Mouse (Mus musculus): ENCODE measurements at regions not wholly inside any gene's neighbourhood (a gene's known extent, or its start where the extent isn't known, plus 50 kb on each side); places are given as distances from the start of the nearest gene placed in this dataset.

DNA sequence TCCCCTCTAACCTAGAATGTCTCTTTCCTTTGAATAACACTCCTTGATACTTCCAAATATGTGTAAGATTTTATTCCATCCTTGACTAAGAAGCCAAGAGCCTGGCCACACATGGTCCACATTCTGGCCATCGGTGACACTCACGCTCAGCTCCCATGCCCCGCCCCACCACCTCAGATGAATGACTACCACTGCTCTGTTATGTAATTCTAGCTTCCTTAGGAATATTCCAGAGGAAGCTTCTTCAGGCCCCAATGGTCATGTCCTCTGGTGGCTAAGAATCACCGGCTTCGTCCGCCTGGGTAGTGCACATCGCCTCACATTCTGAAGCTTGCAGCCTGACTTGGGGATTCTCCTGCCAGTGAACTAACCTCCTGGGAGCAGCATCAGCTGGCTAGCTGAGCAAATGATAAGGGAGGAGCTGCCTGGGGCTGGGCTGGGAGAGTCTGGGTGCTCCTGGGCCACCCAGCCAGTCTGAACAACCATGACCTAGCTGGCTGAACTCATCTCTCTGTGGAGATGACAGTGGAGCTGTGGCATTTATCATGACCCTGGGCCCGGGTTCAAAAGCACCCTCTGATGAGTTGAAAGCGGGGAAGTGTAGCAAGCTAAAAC, 413.1 kb downstream of the Cbln4 start:
- H3K4me3 ChIP-seq (replicated peaks) = no peak overlapping the region
- WGBS (ENCODE audit: insufficient replicate concordance) = 75% methylated on average over 9 of the region's 9 CpGs
- H3K27me3 ChIP-seq = no peaks in the 10 kb centered on the region
- no peak for ATAC-seq (ENCODE audit: insufficient read depth)
- H3K4me2 ChIP-seq = no peak overlapping the region
- no peak overlapping the region for H3K9ac ChIP-seq
- no peaks in the 10 kb centered on the region for H3K36me3 ChIP-seq (replicated peaks)
- H3K9me3 ChIP-seq (replicated peaks) = no peaks in the 10 kb centered on the region
- no peak overlapping the region for H3K27ac ChIP-seq (replicated peaks)
- H3K4me1 ChIP-seq (replicated peaks) = no peaks in the 10 kb centered on the region

GRCm38 (mm10) chr2:171628182-171628850, 414.9 kb downstream of the Cbln4 start:
- H3K4me3 ChIP-seq (replicated peaks) = no peak overlapping the region
- no peaks in the 10 kb centered on the region for H3K27me3 ChIP-seq
- no peaks in the 10 kb centered on the region for H3K9me3 ChIP-seq (replicated peaks)
- no peaks in the 10 kb centered on the region for H3K4me1 ChIP-seq (replicated peaks)
- H3K9ac ChIP-seq = no peak overlapping the region
- no peak overlapping the region for H3K4me2 ChIP-seq
- H3K36me3 ChIP-seq (replicated peaks) = no peaks in the 10 kb centered on the region
- WGBS (ENCODE audit: insufficient replicate concordance) = 72% methylated on average over 10 of the region's 10 CpGs
- no peak for ATAC-seq (ENCODE audit: insufficient read depth)
- no peak overlapping the region for H3K27ac ChIP-seq (replicated peaks)

DNA sequence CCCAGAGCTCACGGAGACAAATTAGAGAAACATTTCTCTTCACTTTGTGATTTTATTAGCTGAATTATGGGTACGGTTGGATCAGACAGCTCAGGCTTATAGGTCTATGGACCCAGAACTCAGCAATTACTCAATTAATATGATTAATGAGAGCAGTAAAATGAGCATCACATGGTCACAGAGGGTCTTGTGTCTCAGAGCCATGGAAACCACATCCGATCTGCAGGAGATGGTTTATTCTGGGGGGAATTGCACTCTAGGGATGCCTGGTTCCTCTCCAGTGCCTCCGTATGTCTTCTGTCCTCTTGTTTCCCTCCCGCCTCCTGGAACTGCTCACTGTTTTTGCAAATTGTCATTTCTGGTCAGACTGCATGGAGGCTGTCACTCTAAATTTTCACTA, 422.6 kb downstream of the Cbln4 start:
- no peaks in the 10 kb centered on the region for H3K36me3 ChIP-seq (replicated peaks)
- WGBS (ENCODE audit: insufficient replicate concordance) = 67% methylated on average over 5 of the region's 5 CpGs

DNA sequence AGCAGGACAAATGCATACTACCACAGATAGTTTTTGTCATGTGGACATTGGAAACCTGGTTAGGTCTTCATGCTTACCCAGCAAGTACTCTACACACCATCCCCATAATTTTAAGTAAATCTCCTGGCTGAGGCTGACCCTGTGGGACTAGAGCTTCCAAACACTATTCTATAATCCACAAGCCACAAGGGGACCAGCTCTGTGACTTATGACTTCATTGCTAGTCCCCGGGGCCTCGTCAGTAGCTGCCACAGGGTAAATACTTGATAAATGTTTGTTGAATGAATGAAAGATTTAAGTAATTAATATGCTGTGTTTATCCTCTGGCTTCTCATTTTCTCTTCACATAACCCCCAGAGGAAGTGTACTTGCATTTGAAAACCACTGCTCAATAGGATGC, 423.0 kb downstream of the Cbln4 start:
- no peak overlapping the region for H3K4me2 ChIP-seq
- no peak for ATAC-seq (ENCODE audit: insufficient read depth)
- no peak overlapping the region for H3K27ac ChIP-seq (replicated peaks)
- no peaks in the 10 kb centered on the region for H3K36me3 ChIP-seq (replicated peaks)
- no peak overlapping the region for H3K4me3 ChIP-seq (replicated peaks)
- no peaks in the 10 kb centered on the region for H3K9me3 ChIP-seq (replicated peaks)
- H3K9ac ChIP-seq = no peak overlapping the region
- no peaks in the 10 kb centered on the region for H3K27me3 ChIP-seq
- WGBS (ENCODE audit: insufficient replicate concordance) = 63% methylated on average over 2 of the region's 2 CpGs
- no peaks in the 10 kb centered on the region for H3K4me1 ChIP-seq (replicated peaks)

More for the DNA sequence above, 422.6 kb downstream of the Cbln4 start:
- no peak for ATAC-seq (ENCODE audit: insufficient read depth)
- Histone ChIP-seq H3K4me2 (no peak overlapping the region), H3K4me1 (replicated peaks) (no peaks in the 10 kb centered on the region), H3K9ac (no peak overlapping the region), H3K9me3 (replicated peaks) (no peaks in the 10 kb centered on the region), H3K27me3 (no peaks in the 10 kb centered on the region), H3K27ac (replicated peaks) (no peak overlapping the region), H3K4me3 (replicated peaks) (no peak overlapping the region)

- H3K9ac ChIP-seq = no peak overlapping the region
- ATAC-seq (ENCODE audit: insufficient read depth) = no peak
- H3K4me3 ChIP-seq (replicated peaks) = no peak overlapping the region
Observed at GRCm38 (mm10) chr2:171618771-171619170, 424.5 kb downstream of the Cbln4 start.

GRCm38 (mm10) chr2:171618333-171618732, 424.9 kb downstream of the Cbln4 start:
- Histone ChIP-seq H3K36me3 (replicated peaks) (no peaks in the 10 kb centered on the region), H3K27ac (replicated peaks) (no peak overlapping the region), H3K4me1 (replicated peaks) (no peaks in the 10 kb centered on the region), H3K9me3 (replicated peaks) (no peaks in the 10 kb centered on the region), H3K4me2 (no peak overlapping the region), H3K9ac (no peak overlapping the region), H3K27me3 (no peaks in the 10 kb centered on the region), H3K4me3 (replicated peaks) (no peak overlapping the region)
- 21% methylated on average over 9 of the region's 9 CpGs for WGBS (ENCODE audit: insufficient replicate concordance)
- no peak for ATAC-seq (ENCODE audit: insufficient read depth)

More at GRCm38 (mm10) chr2:171618771-171619170, 424.5 kb downstream of the Cbln4 start:
- no peaks in the 10 kb centered on the region for H3K4me1 ChIP-seq (replicated peaks)
- H3K36me3 ChIP-seq (replicated peaks) = no peaks in the 10 kb centered on the region
- H3K9me3 ChIP-seq (replicated peaks) = no peaks in the 10 kb centered on the region
- no peak overlapping the region for H3K4me2 ChIP-seq
- H3K27me3 ChIP-seq = no peaks in the 10 kb centered on the region
- no peak overlapping the region for H3K27ac ChIP-seq (replicated peaks)
- WGBS (ENCODE audit: insufficient replicate concordance) = 50% methylated on average over 4 of the region's 4 CpGs

GRCm38 (mm10) chr2:171615462-171615861, 427.8 kb downstream of the Cbln4 start:
- Histone ChIP-seq H3K4me1 (replicated peaks) (no peaks in the 10 kb centered on the region), H3K27ac (replicated peaks) (no peak overlapping the region), H3K36me3 (replicated peaks) (no peaks in the 10 kb centered on the region), H3K9ac (no peak overlapping the region), H3K9me3 (replicated peaks) (no peaks in the 10 kb centered on the region), H3K27me3 (no peaks in the 10 kb centered on the region), H3K4me2 (no peak overlapping the region), H3K4me3 (replicated peaks) (no peak overlapping the region)
- WGBS (ENCODE audit: insufficient replicate concordance) = 26% methylated on average over 2 of the region's 2 CpGs
- no peak for ATAC-seq (ENCODE audit: insufficient read depth)

GRCm38 (mm10) chr2:171605064-171605463, 438.2 kb downstream of the Cbln4 start:
- no peak overlapping the region for H3K4me2 ChIP-seq
- no peaks in the 10 kb centered on the region for H3K9me3 ChIP-seq (replicated peaks)
- H3K27me3 ChIP-seq = no peaks in the 10 kb centered on the region
- no peak overlapping the region for H3K9ac ChIP-seq
- H3K27ac ChIP-seq (replicated peaks) = no peak overlapping the region
- ATAC-seq (ENCODE audit: insufficient read depth) = no peak
- 62% methylated on average over 5 of the region's 5 CpGs for WGBS (ENCODE audit: insufficient replicate concordance)
- no peak overlapping the region for H3K4me3 ChIP-seq (replicated peaks)
- H3K4me1 ChIP-seq (replicated peaks) = no peaks in the 10 kb centered on the region
- no peaks in the 10 kb centered on the region for H3K36me3 ChIP-seq (replicated peaks)

DNA sequence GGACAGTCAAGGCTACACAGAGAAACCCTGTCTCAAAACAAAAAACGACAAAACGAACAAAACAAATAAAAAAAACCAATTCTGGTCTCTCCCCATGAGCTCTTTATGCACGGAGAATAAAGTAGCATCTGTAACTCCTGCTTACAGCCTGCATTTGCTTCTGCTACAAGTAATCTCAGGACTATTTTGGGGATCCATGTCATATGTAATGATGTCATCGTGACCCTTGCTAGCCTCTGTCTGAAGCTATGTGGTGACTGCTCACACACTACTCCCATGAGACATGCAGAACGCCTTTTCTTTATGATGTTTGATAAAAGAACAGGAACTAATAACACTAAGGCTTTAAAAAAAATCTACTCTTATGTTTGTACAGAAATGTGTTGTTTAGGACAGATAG, 448.0 kb downstream of the Cbln4 start:
- Histone ChIP-seq H3K9ac (no peak overlapping the region), H3K27ac (replicated peaks) (no peak overlapping the region), H3K4me3 (replicated peaks) (no peak overlapping the region), H3K27me3 (no peaks in the 10 kb centered on the region), H3K9me3 (replicated peaks) (no peaks in the 10 kb centered on the region), H3K36me3 (replicated peaks) (no peaks in the 10 kb centered on the region), H3K4me1 (replicated peaks) (no peaks in the 10 kb centered on the region), H3K4me2 (no peak overlapping the region)
- WGBS (ENCODE audit: insufficient replicate concordance) = 51% methylated on average over 5 of the region's 5 CpGs
- no peak for ATAC-seq (ENCODE audit: insufficient read depth)

GRCm38 (mm10) chr2:171593884-171594283, 449.4 kb downstream of the Cbln4 start:
- Histone ChIP-seq H3K4me1 (replicated peaks) (no peaks in the 10 kb centered on the region), H3K27ac (replicated peaks) (no peak overlapping the region), H3K9me3 (replicated peaks) (no peaks in the 10 kb centered on the region), H3K27me3 (no peaks in the 10 kb centered on the region), H3K36me3 (replicated peaks) (no peaks in the 10 kb centered on the region), H3K4me3 (replicated peaks) (no peak overlapping the region), H3K4me2 (no peak overlapping the region), H3K9ac (no peak overlapping the region)
- ATAC-seq (ENCODE audit: insufficient read depth) = no peak
- 63% methylated on average over 3 of the region's 3 CpGs for WGBS (ENCODE audit: insufficient replicate concordance)

DNA sequence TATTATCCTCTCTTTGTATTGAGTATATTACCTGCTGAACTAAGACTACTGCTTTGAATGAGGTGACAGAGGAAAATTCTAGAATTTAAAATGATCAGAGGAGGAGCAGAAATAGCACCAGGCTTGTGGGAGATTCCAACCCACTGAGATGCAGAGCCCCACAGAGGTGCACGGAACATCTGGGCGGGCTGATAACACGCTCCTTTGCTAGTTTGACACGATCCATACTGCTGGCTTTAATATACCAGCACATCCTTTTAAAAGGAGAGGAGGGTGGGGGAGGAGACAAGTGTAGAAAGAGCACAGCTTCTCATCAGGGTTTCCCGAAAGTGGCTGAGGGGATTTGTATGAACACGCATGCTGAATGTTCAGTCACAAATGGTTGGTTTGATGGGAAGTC, 451.0 kb downstream of the Cbln4 start:
- H3K27me3 ChIP-seq = no peaks in the 10 kb centered on the region
- no peak overlapping the region for H3K27ac ChIP-seq (replicated peaks)
- H3K9me3 ChIP-seq (replicated peaks) = no peaks in the 10 kb centered on the region
- ATAC-seq (ENCODE audit: insufficient read depth) = no peak
- H3K4me1 ChIP-seq (replicated peaks) = no peaks in the 10 kb centered on the region
- no peak overlapping the region for H3K9ac ChIP-seq
- no peak overlapping the region for H3K4me2 ChIP-seq
- no peaks in the 10 kb centered on the region for H3K36me3 ChIP-seq (replicated peaks)
- no peak overlapping the region for H3K4me3 ChIP-seq (replicated peaks)
- 73% methylated on average over 6 of the region's 6 CpGs for whole genome bisulfite sequencing (ENCODE audit: insufficient replicate concordance)

DNA sequence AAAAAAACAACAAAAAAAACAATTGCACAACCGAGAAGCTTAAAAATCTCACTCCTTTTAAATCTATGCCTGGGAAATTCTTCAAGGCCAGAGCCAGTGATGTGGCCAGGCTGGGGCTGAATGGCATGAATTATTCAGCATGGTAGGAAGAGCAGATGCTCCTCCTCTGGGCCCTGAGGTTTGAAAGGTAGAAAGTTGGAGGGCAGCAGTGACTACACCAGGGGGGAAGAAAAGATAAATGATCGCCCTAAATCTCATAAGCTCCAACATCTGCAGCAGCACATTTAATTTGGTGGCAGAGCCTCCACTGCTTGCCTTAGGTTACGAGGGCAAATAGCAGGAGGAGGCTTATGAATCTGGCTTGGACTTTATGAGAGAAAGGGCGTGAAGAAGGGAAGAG, 455.1 kb downstream of the Cbln4 start:
- WGBS (ENCODE audit: insufficient replicate concordance) = 42% methylated on average over 4 of the region's 4 CpGs
- H3K4me1 ChIP-seq (replicated peaks) = no peaks in the 10 kb centered on the region
- no peak overlapping the region for H3K4me2 ChIP-seq
- no peaks in the 10 kb centered on the region for H3K36me3 ChIP-seq (replicated peaks)
- H3K9me3 ChIP-seq (replicated peaks) = no peaks in the 10 kb centered on the region
- no peak overlapping the region for H3K27ac ChIP-seq (replicated peaks)
- H3K9ac ChIP-seq = no peak overlapping the region
- no peaks in the 10 kb centered on the region for H3K27me3 ChIP-seq
- H3K4me3 ChIP-seq (replicated peaks) = no peak overlapping the region
- ATAC-seq (ENCODE audit: insufficient read depth) = no peak

Data from liver, embryonic 15.5 days (tissue).